Mouse (Mus musculus) T-helper 2 cell (primary cell): ENCODE measurements around the gene Usp5.

Source experiments
- in situ Hi-C: fragments of 300-600 bp; cut with MboI, MseI; formaldehyde crosslinking; loops from one replicate; pipeline ENCODE4 v1.15.1; 2025; ENCODE audit warnings: high pct_unique_total_duplicates

The Usp5 gene

DNA sequence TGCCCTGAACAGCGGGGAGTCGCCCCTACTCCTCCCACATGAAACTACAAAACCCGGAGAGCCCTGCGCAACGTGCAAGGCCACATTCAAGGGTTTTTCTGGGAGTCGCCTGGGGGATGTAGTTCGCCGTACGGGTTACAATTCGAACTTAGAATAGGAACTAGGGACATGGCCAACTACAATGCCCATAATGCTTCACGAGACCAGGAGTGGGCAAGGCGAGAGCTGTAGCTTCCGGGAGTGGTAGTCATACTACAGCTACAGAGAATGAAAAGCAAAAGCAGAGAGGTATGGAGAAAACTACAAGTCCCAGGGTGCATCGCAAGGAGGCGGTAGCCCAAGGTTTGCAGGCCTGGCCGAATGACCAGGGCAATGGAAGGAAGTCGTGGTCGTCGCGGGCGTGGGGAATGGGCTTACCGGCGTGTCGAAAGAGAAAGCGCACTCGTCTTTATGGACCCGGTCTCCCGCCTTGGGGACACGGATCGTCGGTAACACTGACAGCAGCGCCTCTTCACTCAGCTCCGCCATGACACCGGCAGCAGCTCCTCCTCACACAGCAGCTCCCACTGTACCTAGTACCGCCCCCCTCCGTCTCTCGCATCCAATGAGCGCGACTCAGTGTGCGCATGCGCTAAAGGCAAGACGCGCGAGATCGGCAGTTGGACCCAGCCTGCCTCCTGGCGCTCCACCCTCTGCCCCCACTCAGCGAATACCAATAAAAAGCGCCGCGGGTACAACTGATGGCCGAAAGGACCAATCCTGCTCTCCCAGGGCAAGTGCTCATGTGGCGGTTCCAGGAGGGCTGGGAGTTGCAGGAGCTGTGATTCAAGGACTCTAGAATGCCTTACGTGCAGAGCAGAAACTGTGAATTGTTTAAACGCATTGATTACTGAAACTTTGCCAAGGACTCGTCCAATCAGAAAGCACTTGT is at the start of gene Usp5, which contains the start of gene Cdca3:
Gene Usp5 (minus strand): TSS at position 617 of the 931 bp plus-strand sequence.
Gene Cdca3 (plus strand): TSS at position 680 of the 931 bp plus-strand sequence.
- in situ Hi-C loops, result no loop called here

DNA sequence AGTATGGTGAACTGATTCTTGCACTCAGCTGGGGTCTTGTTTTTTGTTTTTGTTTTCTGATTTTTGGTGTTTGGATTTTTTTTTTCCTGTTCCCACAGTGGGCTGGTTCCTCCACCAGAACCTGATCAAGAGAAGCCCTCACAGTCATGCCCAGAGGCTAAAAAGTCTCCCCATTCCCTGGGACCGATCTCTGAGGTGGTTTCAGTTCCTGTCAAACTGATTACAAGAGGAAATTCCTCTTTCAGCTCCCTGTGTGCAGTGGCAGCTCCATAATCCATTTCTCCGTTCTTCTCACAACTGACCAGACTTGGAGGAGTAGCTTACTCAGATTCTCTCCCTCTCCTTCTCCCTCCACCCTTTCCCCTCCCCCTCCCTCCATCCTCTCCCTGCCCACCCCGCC is 45.1 kb upstream of the Usp5 start:
- in situ Hi-C loops, result no loop called here

- in situ Hi-C loops, result no loop called here
Observed at GRCm38 (mm10) chr6:124866560-124866959, 37.3 kb upstream of the Usp5 start.

DNA sequence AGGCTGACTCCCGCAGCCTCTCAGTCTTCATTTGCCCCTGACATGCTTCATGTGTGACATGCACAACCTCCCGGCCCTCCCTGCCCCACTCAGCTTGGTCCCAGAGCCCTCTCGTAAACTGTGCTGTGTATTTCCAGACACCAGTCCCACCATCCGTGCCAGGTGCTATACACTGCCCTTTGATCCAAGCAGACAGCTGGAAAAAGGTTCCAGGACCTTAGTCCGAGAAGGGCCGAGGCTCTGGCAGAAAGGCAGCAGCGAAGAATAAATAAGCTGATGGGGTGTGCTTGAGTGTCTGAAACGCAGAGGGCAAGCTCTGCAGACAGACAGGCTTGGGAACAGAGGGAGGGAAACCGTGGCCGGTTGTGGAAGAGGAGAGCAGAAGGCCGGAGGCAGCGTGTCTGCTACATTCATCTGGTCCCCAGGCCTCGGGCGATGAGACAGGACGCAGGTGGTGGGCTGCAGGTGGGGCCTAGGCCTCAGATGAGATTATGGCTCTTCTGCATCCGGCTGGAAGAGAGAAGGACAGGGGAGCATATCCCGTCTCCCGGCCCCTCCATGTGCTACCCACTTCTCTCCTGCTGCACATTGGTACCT is 36.6 kb upstream of the Usp5 start:
- in situ Hi-C loops, result no loop called here

DNA sequence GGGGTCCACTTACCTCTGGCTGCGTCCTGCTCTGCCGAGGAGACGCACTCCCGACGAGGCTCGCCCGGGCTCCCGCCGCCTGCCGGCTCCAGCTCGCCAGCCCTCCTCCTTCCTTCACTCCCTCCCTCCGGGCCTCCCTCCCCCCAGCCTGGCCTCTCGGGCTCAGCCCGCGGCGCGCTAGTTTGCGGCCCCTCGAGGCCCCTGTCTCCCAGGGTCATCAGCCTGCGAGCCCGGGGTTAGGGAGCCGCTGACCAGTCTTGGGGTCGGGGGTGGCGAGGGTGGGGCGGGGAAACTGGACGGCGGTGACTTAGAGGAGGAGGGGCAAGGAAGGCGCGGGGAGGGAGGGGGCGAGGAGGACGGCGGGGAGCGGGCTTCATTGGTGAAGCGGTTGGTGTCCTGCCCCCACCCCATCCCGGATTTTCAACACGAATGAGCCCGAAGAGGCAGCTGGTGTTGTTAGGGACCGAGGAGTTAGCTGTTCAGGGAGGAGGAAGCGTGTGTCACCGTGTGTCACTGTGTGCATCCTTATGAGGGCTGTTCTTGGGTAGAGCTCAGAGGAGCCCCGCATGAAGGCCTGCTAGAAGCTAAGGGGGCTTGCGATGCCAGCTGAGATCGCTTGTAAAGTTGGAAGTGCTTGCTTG is 34.5 kb upstream of the Usp5 start, which contains the start of gene Gpr162:
Gene Gpr162 (minus strand): TSS at position 326 of the 641 bp plus-strand sequence.
- in situ Hi-C loops, result no loop called here

DNA sequence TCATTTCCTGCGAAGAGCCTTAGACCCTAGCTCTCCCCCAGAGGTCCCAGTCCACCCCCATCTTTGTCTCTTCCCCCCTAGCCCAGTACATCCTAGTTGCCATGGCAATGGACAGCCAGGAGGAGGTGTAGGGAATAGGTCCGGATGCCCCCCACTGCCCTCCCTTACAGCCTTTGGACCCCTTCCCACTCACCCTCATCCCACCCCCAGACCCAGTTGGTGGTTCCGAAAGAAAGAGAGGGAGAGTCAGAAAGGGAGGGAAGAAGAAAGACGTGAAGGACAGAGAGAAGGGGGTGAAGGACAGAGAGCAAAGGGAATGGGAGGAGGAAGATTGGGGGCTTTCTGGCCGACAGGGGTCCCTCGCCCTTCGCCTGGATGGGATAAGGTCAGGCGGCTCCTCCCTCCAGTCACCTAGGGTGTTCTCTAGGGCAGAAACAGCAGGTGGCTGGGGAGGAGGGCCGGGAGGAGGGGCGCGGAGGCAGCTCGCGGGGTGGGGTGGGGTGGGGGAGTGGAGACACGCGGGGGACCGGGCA is 33.9 kb upstream of the Usp5 start:
- in situ Hi-C loops, result no loop called here

- in situ Hi-C loops, result no loop called here
Observed at GRCm38 (mm10) chr6:124862406-124863124, 33.3 kb upstream of the Usp5 start.

DNA sequence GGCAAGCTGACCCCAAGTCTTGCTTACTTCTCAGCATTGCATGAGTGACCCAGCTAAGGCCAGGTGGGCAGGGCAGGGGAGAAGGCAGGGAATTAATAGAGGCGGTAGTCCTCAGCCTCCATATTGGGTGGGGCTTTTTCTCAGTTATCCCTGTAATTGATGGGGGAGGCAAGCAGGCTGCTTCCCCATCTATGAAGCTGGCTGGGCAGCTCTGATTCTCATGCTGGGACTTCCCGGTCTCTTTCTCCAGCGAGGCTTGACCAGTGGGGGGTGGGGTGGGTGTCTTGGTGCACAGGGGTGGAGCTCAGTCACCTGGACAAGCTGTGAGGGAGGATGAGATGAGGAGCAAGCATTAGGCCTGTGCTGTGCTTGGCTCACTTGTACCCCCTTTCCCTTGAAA is 32.5 kb upstream of the Usp5 start:
- in situ Hi-C loops, result no loop called here

DNA sequence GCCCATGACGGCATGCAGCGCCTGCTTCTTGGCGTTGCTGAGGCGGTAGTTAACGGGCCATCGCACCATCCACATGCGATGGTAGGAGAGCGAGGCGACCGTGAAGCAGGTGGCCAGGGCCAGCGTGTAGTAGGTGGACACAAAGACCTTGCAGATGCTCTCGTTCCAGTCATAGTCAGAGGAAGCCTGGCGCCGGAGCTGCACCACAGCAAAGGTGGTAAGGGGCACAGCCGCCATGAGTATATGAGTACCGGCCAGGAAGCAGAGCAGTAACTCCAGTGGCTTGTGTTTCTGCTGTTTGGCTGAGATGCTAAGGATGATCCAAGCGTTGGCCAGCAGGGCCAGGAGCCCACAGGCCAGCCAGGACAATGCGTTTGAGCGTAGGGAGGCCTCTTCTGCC is 32.0 kb upstream of the Usp5 start:
- in situ Hi-C loops, result no loop called here

DNA sequence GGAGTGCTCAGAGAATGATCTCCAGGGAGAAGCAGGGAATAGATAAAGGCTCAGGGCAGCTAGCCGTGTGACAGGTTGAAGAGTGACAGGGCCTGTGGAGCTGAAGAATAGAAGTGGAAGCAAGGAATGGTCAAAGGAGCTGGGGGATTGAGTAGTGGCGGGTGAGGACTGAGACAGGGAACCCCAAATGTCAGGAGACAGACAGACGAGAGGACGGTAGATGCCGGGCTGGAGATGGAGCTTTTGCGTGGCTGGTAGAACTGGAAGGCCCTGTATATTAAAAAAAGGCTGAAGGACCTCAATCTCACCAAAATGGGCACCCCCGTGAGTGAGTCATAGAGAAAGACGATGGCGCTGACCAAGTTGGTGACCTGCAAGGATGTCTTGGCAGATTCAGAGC is 31.2 kb upstream of the Usp5 start:
- in situ Hi-C loops, result no loop called here

- in situ Hi-C loops, result loop anchor here (5.0 to 10.0 kb wide), 2 partner anchors 73 to 175 kb away; partner anchors contain the start of genes Ing4 and Mlf2
Observed at GRCm38 (mm10) chr6:124859725-124860124, 30.4 kb upstream of the Usp5 start.

- in situ Hi-C loops, result loop anchor here (5.0 to 10.0 kb wide), 2 partner anchors 74 to 176 kb away; partner anchors contain the start of genes Ing4 and Mlf2
Observed at GRCm38 (mm10) chr6:124858561-124859318, 29.5 kb upstream of the Usp5 start.

DNA sequence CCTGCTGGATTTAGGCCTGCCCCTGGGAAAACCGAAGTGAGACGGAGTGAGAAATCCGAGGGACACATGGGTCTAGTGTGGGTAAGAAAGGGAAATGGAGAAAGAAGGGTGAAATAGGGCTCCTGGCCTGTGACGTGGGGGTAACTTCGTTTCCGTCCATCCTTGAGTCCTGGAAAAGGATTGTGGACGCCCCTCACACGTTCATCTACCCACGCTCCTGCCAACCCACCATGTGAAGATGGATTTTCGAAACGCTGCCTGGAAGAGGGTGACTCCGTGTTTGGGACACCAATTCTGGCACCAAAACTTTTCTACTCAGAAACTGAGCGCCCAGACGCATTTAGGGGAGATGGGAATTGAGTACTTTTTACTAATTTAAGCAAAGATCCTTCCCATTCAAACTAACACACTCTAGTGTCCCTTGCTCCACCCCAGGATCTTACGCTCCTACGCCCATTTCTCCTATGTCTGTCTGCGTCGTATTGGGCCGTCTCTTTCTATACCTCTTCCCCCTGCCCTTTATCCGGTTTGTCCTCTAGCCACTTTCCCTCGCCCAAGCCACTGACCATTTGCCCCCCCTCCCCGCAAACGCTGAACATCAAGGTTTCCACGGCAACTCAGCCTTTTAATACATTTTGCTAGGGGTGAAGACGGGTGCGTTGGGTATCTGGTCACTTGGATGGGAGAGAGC is 28.7 kb upstream of the Usp5 start:
- in situ Hi-C loops, result loop anchor here (5.0 to 10.0 kb wide), 2 partner anchors 74 to 177 kb away; partner anchors contain the start of genes Ing4 and Mlf2

- in situ Hi-C loops, result loop anchor here (5.0 to 10.0 kb wide), 2 partner anchors 75 to 178 kb away; partner anchors contain the start of genes Ing4 and Mlf2
Observed at GRCm38 (mm10) chr6:124856916-124857839, 27.9 kb upstream of the Usp5 start, which contains the start of gene P3h3. Gene P3h3 (minus strand): TSS chr6:124857752.

- in situ Hi-C loops, result loop anchor here (5.0 to 10.0 kb wide), 2 partner anchors 76 to 178 kb away; partner anchors contain the start of genes Ing4 and Mlf2
Observed at GRCm38 (mm10) chr6:124856321-124856720, 27.0 kb upstream of the Usp5 start.

DNA sequence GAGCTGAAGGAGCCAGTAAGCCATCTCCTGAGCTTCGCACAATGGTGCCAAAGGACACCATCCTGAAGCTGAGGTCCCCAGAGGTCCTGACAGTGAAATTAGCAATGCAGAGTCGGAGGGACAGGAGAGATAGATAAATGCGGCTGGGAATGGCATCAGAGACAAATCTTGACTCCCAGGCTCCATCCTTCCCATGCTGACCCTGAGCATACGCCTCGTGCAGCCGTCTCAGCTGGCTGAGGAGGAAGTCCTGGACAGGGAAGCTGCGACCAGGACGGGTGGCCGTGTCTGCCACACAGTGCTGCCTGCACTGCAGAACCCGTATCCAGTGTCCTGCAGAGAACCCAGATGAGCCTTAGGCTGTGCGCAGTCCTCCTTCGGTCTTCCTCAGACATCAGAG is 25.4 kb upstream of the Usp5 start:
- in situ Hi-C loops, result loop anchor here (5.0 to 10.0 kb wide), 2 partner anchors 78 to 180 kb away; partner anchors contain the start of genes Ing4 and Mlf2

DNA sequence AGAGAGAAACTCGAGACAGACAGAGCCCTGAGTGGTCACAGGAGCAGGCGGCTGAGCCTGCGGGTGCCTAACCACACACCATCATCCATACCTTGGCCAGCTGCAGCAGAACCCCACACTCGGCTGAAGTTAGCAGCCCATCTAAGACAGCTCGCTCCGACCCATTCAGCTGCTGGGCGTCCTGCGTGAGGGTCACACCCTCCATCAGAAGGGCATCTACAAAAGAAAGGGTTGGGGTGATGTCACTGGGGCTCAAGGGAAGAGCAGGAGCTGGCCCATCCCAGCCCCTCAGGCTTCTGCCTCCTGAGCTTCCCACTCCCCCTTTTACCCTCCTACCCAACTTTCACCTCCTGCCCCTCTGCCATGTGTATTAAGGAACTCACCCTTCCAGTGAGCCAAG is 21.3 kb upstream of the Usp5 start:
- in situ Hi-C loops, result loop anchor here (10.0 kb wide), 1 partner anchor 184 kb away; the partner anchor contains the start of gene Ing4

DNA sequence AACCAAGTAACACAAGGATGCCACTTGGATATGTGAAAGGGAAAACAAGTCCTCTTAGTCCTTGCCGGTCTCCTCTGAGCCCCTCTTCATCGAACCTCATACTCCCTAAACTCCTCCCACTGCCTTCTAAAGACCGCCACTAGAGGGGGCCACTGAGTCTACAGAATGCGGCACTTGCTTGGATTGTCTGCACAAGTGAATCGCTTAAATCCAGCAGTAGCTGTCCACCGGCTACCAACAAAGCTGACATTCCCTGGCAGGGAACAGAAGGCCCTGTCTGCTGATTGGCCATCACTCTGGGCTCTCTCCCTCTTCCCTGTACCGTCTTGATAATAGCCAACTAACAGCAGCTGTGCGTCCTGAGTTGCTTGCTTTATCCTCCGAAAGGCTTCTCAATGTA is 18.0 kb upstream of the Usp5 start:
- in situ Hi-C loops, result no loop called here
